Mouse (Mus musculus): ENCODE measurements at regions not wholly inside any gene's neighbourhood (a gene's known extent, or its start where the extent isn't known, plus 50 kb on each side); places are given as distances from the start of the nearest gene placed in this dataset.

- no peak for DNase-seq (ENCODE audit: low read depth, low spot score)
These were observed 248.8 kb upstream of the Fggy start for GRCm38 (mm10) chr4:95308469-95308895.

GRCm38 (mm10) chr4:95310410-95310809, 246.9 kb upstream of the Fggy start:
- DNase-seq (ENCODE audit: low read depth, low spot score) = no peak

GRCm38 (mm10) chr4:95317821-95318290, 239.5 kb upstream of the Fggy start:
- DNase-seq (ENCODE audit: low read depth, low spot score) = peak; percentile 99

- DNase-seq (ENCODE audit: low read depth, low spot score) = peak; percentile 76
These were observed 238.7 kb upstream of the Fggy start for GRCm38 (mm10) chr4:95318561-95318960.

GRCm38 (mm10) chr4:95319036-95319435, 238.3 kb upstream of the Fggy start:
- peak; percentile 90 for DNase-seq (ENCODE audit: low read depth, low spot score)

- no peak for DNase-seq (ENCODE audit: low read depth, low spot score)
These were observed 231.4 kb upstream of the Fggy start for GRCm38 (mm10) chr4:95325861-95326260.

- no peak for DNase-seq (ENCODE audit: low read depth, low spot score)
These were observed 217.5 kb upstream of the Fggy start for GRCm38 (mm10) chr4:95339822-95340221.

- DNase-seq (ENCODE audit: low read depth, low spot score) = no peak
These were observed 216.4 kb upstream of the Fggy start for GRCm38 (mm10) chr4:95340926-95341325.

GRCm38 (mm10) chr4:95346722-95347197, 210.5 kb upstream of the Fggy start:
- no peak for DNase-seq (ENCODE audit: low read depth, low spot score)

GRCm38 (mm10) chr4:95347436-95347835, 209.9 kb upstream of the Fggy start:
- no peak for DNase-seq (ENCODE audit: low read depth, low spot score)

GRCm38 (mm10) chr4:95348405-95349123, 208.7 kb upstream of the Fggy start:
- no peak for DNase-seq (ENCODE audit: low read depth, low spot score)

- DNase-seq (ENCODE audit: low read depth, low spot score) = no peak
These were observed 203.4 kb upstream of the Fggy start for GRCm38 (mm10) chr4:95353894-95354319.

GRCm38 (mm10) chr4:95358674-95359073, 198.6 kb upstream of the Fggy start:
- no peak for DNase-seq (ENCODE audit: low read depth, low spot score)

GRCm38 (mm10) chr4:95360336-95360967, 196.9 kb upstream of the Fggy start:
- DNase-seq (ENCODE audit: low read depth, low spot score) = no peak

GRCm38 (mm10) chr4:95364376-95365082, 192.8 kb upstream of the Fggy start:
- DNase-seq (ENCODE audit: low read depth, low spot score) = no peak

- DNase-seq (ENCODE audit: low read depth, low spot score) = no peak
These were observed 180.9 kb upstream of the Fggy start for GRCm38 (mm10) chr4:95376386-95376785.

- DNase-seq (ENCODE audit: low read depth, low spot score) = peak; percentile 6
These were observed 179.8 kb upstream of the Fggy start for GRCm38 (mm10) chr4:95377222-95378134.

GRCm38 (mm10) chr4:95378645-95379044, 178.7 kb upstream of the Fggy start:
- no peak for DNase-seq (ENCODE audit: low read depth, low spot score)

- DNase-seq (ENCODE audit: low read depth, low spot score) = no peak
These were observed 174.0 kb upstream of the Fggy start for GRCm38 (mm10) chr4:95383216-95383892.

GRCm38 (mm10) chr4:95385552-95385951, 171.8 kb upstream of the Fggy start:
- DNase-seq (ENCODE audit: low read depth, low spot score) = no peak

- DNase-seq (ENCODE audit: low read depth, low spot score) = no peak
These were observed 171.3 kb upstream of the Fggy start for GRCm38 (mm10) chr4:95386021-95386420.
